Mouse (Mus musculus): ENCODE measurements around the gene Sptlc2.

Sptlc2 gene

GRCm38 (mm10) chr12:87388122-87388774 lies at the start of gene Sptlc2:
TSS of gene Sptlc2 (minus strand) at chr12:87388355.
- DNase-seq (ENCODE audit: low read depth, low spot score) = peak; percentile 97

GRCm38 (mm10) chr12:87428885-87429284 lies 40.7 kb upstream of the Sptlc2 start:
- DNase-seq (ENCODE audit: low read depth, low spot score) = no peak

GRCm38 (mm10) chr12:87428295-87428694 lies 40.1 kb upstream of the Sptlc2 start:
- no peak for DNase-seq (ENCODE audit: low read depth, low spot score)

GRCm38 (mm10) chr12:87426354-87427031 lies 38.3 kb upstream of the Sptlc2 start:
- no peak for DNase-seq (ENCODE audit: low read depth, low spot score)

GRCm38 (mm10) chr12:87424516-87424915 lies 36.4 kb upstream of the Sptlc2 start:
- no peak for DNase-seq (ENCODE audit: low read depth, low spot score)

- no peak for DNase-seq (ENCODE audit: low read depth, low spot score)
Measured at GRCm38 (mm10) chr12:87423700-87424099, 35.5 kb upstream of the Sptlc2 start.

- no peak for DNase-seq (ENCODE audit: low read depth, low spot score)
Measured at GRCm38 (mm10) chr12:87421708-87422507, 33.8 kb upstream of the Sptlc2 start.

- no peak for DNase-seq (ENCODE audit: low read depth, low spot score)
Measured at GRCm38 (mm10) chr12:87419974-87420485, 31.9 kb upstream of the Sptlc2 start.

GRCm38 (mm10) chr12:87418921-87419320 lies 30.8 kb upstream of the Sptlc2 start:
- no peak for DNase-seq (ENCODE audit: low read depth, low spot score)

GRCm38 (mm10) chr12:87416690-87417089 lies 28.5 kb upstream of the Sptlc2 start:
- DNase-seq (ENCODE audit: low read depth, low spot score) = peak; percentile 32

GRCm38 (mm10) chr12:87415358-87415757 lies 27.2 kb upstream of the Sptlc2 start:
- DNase-seq (ENCODE audit: low read depth, low spot score) = no peak

- peak; percentile 52 for DNase-seq (ENCODE audit: low read depth, low spot score)
Measured at GRCm38 (mm10) chr12:87413179-87413790, 25.1 kb upstream of the Sptlc2 start.

GRCm38 (mm10) chr12:87410999-87411398 lies 22.8 kb upstream of the Sptlc2 start:
- no peak for DNase-seq (ENCODE audit: low read depth, low spot score)

GRCm38 (mm10) chr12:87409123-87409522 lies 21.0 kb upstream of the Sptlc2 start:
- DNase-seq (ENCODE audit: low read depth, low spot score) = no peak

GRCm38 (mm10) chr12:87407869-87408605 lies 19.9 kb upstream of the Sptlc2 start:
- DNase-seq (ENCODE audit: low read depth, low spot score) = no peak

GRCm38 (mm10) chr12:87405721-87406120 lies 17.6 kb upstream of the Sptlc2 start:
- DNase-seq (ENCODE audit: low read depth, low spot score) = no peak

GRCm38 (mm10) chr12:87405165-87405564 lies 17.0 kb upstream of the Sptlc2 start:
- no peak for DNase-seq (ENCODE audit: low read depth, low spot score)

GRCm38 (mm10) chr12:87401883-87402282 lies 13.7 kb upstream of the Sptlc2 start:
- no peak for DNase-seq (ENCODE audit: low read depth, low spot score)

GRCm38 (mm10) chr12:87399119-87399819 lies 11.1 kb upstream of the Sptlc2 start:
- no peak for DNase-seq (ENCODE audit: low read depth, low spot score)

GRCm38 (mm10) chr12:87397811-87398417 lies 9.8 kb upstream of the Sptlc2 start:
- no peak for DNase-seq (ENCODE audit: low read depth, low spot score)
